13 mouse cellular contexts compared by ENCODE assay signal in the genomic region with DNA sequence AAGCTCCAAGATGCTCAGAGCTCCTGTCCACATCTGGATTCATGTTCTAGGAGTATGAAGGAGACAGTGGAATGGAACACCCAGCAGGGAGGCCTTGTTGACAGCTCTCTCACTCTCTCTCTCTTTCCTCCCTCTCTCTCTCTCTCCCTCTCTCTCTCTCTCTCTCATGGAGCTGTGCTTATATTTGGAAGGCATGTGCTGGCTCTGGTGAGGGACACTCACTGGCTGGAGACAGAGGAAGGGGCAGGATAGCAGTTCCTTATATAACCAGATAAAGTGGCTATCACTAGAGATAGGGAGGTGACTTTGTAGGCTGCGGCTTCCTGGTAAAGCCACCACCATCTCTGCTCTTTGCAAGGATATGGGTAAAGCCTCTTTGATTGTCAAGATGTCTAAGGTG. TPM values are rescaled to one million over a fixed set of nuclear protein-coding genes. Genes with fewer than 3 reads are reported as not detected.
DNase-seq lines count a peak whose midpoint lies in the region; ATAC-seq and TF ChIP-seq lines count a peak whose summit lies in the region.
"Had no signal": no experiment of that assay in that cellular context is flagged by ENCODE, and none has a peak within 500 bp of the region (broad histone marks: within the 10 kb centered on the region; RNA-seq: fewer than 3 reads in every experiment).

No protein-coding gene starts in this region.

- peak overlapping the region; percentile 47 for H3K27ac ChIP-seq in heart, adult 2 months
- H3K27ac ChIP-seq in liver, embryonic 15.5 days (replicated peaks): peak overlapping the region; percentile 99
- H3K27ac ChIP-seq: hindbrain, embryonic 15.5 days; neural tube, embryonic 13.5 days had no signal

- no peaks in the 10 kb centered on the region for H3K36me3 ChIP-seq in heart, adult 2 months (ENCODE audit: control insufficient read depth, insufficient read depth, low read length)
- peaks cover 39% of the 10 kb centered on the region for H3K36me3 ChIP-seq in megakaryocyte, embryonic 14.5 days (replicated peaks; ENCODE audit: low read length)
- no peaks in the 10 kb centered on the region for H3K36me3 ChIP-seq in G1E (replicated peaks)
- no peaks in the 10 kb centered on the region for H3K36me3 ChIP-seq in liver, embryonic 15.5 days (replicated peaks)
- H3K36me3 ChIP-seq: hindbrain, embryonic 15.5 days; midbrain, embryonic 13.5 days; neural tube, embryonic 13.5 days had no signal

- H3K4me3 ChIP-seq in heart, adult 2 months: no peak overlapping the region
- H3K4me3 ChIP-seq in megakaryocyte, embryonic 14.5 days (replicated peaks): peak overlapping the region; percentile 46
- peak overlapping the region; percentile 53; the same call in 1 of the 2 replicates for H3K4me3 ChIP-seq in G1E (ENCODE audit: low read depth, low read length)
- peak overlapping the region; percentile 43 for H3K4me3 ChIP-seq in liver, embryonic 15.5 days (replicated peaks)
- H3K4me3 ChIP-seq: hindbrain, embryonic 15.5 days; midbrain, embryonic 13.5 days; neural tube, embryonic 13.5 days had no signal

- no peak overlapping the region for H3K9ac ChIP-seq in heart, adult 2 months (ENCODE audit: low read depth, low read length)
- H3K9ac ChIP-seq in liver, embryonic 15.5 days: peak overlapping the region; percentile 57
- H3K9ac ChIP-seq: hindbrain, embryonic 15.5 days; midbrain, embryonic 13.5 days; neural tube, embryonic 13.5 days had no signal

- peak overlapping the region; percentile 64 for H3K4me2 ChIP-seq in liver, embryonic 15.5 days
- H3K4me2 ChIP-seq: hindbrain, embryonic 15.5 days; midbrain, embryonic 13.5 days; neural tube, embryonic 13.5 days had no signal

- H3K27me3 ChIP-seq in heart, adult 2 months (ENCODE audit: control insufficient read depth, insufficient read depth, low read length): no peaks in the 10 kb centered on the region
- no peaks in the 10 kb centered on the region for H3K27me3 ChIP-seq in megakaryocyte, embryonic 14.5 days (replicated peaks)
- no peaks in the 10 kb centered on the region; the same call in 1 of the 2 replicates for H3K27me3 ChIP-seq in G1E (ENCODE audit: insufficient read depth, low read length)
- 0 out of 2 replicates have a peak, but pooled peaks cover 4% of the 10 kb centered on the region for H3K27me3 ChIP-seq in liver, embryonic 15.5 days
- H3K27me3 ChIP-seq: hindbrain, embryonic 15.5 days; midbrain, embryonic 13.5 days; neural tube, embryonic 13.5 days had no signal

- no peak for ATAC-seq in megakaryocyte, adult 5-6 weeks (ENCODE audit: poor library complexity, severe bottlenecking)
- no peak for ATAC-seq in G1E (ENCODE audit: extremely low read depth, insufficient number of reproducible peaks, low FRiP score, poor library complexity, severe bottlenecking)
- ATAC-seq in liver, embryonic 15.5 days (ENCODE audit: insufficient read depth): peak; percentile 3; the same call in 1 of the 2 replicates
- ATAC-seq: midbrain, embryonic 13.5 days had no signal

- no peak for TF ChIP-seq CTCF in heart, adult 2 months (IDR thresholded peaks at IDR 0.05)
- no peak for TF ChIP-seq CTCF in G1E (IDR thresholded peaks at IDR 0.05; ENCODE audit: low read depth, low read length)

- DNase-seq in heart, adult 2 months: no peak
- no peak for DNase-seq in heart, postnatal 10 days
- DNase-seq in G1E (ENCODE audit: low spot score): no peak
- no peak for DNase-seq in urinary bladder, postnatal 36 days (ENCODE audit: low spot score in 2 of 2)
- DNase-seq in layer of hippocampus, postnatal 10 days (ENCODE audit: low spot score in 2 of 2): no peak
- DNase-seq: B cell, adult 2 months; cerebellum, adult 9-11 months had no signal

- no peak for TF ChIP-seq EP300 in heart, adult 2 months (IDR thresholded peaks at IDR 0.05; ENCODE audit: insufficient read depth, low read depth, low read length)

- no peaks in the 10 kb centered on the region; the same call in 1 of the 2 replicates for H3K79me2 ChIP-seq in heart, adult 2 months (replicated peaks; ENCODE audit: control insufficient read depth, insufficient read depth, low read length)

- H3K4me1 ChIP-seq in heart, adult 2 months (ENCODE audit: control insufficient read depth, insufficient read depth, low read length): no peaks in the 10 kb centered on the region; the same call in 1 of the 2 replicates
- peaks cover 84% of the 10 kb centered on the region for H3K4me1 ChIP-seq in megakaryocyte, embryonic 14.5 days
- peaks cover 84% of the 10 kb centered on the region for H3K4me1 ChIP-seq in G1E (ENCODE audit: insufficient read depth, low read depth, low read length)
- peaks cover 89% of the 10 kb centered on the region for H3K4me1 ChIP-seq in liver, embryonic 15.5 days (replicated peaks)

- no peak for TF ChIP-seq POLR2A in heart, adult 2 months (IDR thresholded peaks at IDR 0.05; ENCODE audit: insufficient read depth, low read depth, low read length)

- H3K9me3 ChIP-seq in megakaryocyte, embryonic 14.5 days: no peaks in the 10 kb centered on the region
- H3K9me3 ChIP-seq in G1E (replicated peaks): no peaks in the 10 kb centered on the region
- no peaks in the 10 kb centered on the region for H3K9me3 ChIP-seq in liver, embryonic 15.5 days (replicated peaks)
- H3K9me3 ChIP-seq: hindbrain, embryonic 15.5 days; midbrain, embryonic 13.5 days; neural tube, embryonic 13.5 days had no signal

- intact Hi-C loops in heart, adult 2 months (cut with DNase I): no loop called here
- intact Hi-C loops in heart, postnatal 10 days (cut with DNase I): no loop called here

- 41% methylated on average over 1 of the region's 1 CpGs for WGBS in heart, adult 2 months
- WGBS in liver, embryonic 15.5 days (ENCODE audit: insufficient replicate concordance): 13% methylated on average over 1 of the region's 1 CpGs

RNA-seq across cellular contexts. Expression of gene Clk3, which starts 4.6 kb away (rescaled TPM):
- 10 to 100 TPM; 27.6 to 33.8 TPM for total RNA-seq in heart, adult 2 months (2021)
- polyA plus RNA-seq in heart, adult 2 months (2012; rRNA removed): 61.7 and 124 TPM in 2 replicates
- 10 to 100 TPM; 35.2 to 37.9 TPM for total RNA-seq in heart, postnatal 10 days (2021)
- polyA plus RNA-seq in megakaryocyte, embryonic 14.5 days (2012; ENCODE audit: insufficient read depth, low replicate concordance): 68.1 and 100 TPM in 2 replicates
- 55.8 and 59.7 TPM in 2 replicates for total RNA-seq in megakaryocyte, adult 5-6 weeks (2015)
- 60.0 and 91.1 TPM in 2 replicates for total RNA-seq in megakaryocyte, adult 5-6 weeks (2017)
- total RNA-seq in G1E (2014; fragmentation: Nextera tagmentation) (95.9 and 119 TPM in 2 replicates), G1E (2017) (53.8 and 56.8 TPM in 2 replicates)
- 33.0 and 36.9 TPM in 2 replicates for polyA plus RNA-seq in G1E (2012)
- polyA plus RNA-seq in liver, embryonic 15.5 days (2015; fragmentation: Nextera tagmentation; extraction: Ambion mirVana): 105 and 129 TPM in 2 replicates
- total RNA-seq in layer of hippocampus, postnatal 10 days (2021): 10 to 100 TPM; 64.3 to 66.9 TPM
